Comparison of ENCODE assay signal across 8 mouse cellular contexts in genomic region chr6:136941051-136942021, GRCm38 (mm10). TPM values are rescaled to one million over a fixed set of nuclear protein-coding genes. Genes with fewer than 3 reads are reported as not detected.
DNase-seq lines count a peak whose midpoint lies in the region; ATAC-seq and TF ChIP-seq lines count a peak whose summit lies in the region.

Arhgdib (minus strand) TSS chr6:136941899.

- H3K36me3 ChIP-seq in lung, embryonic 14.5 days (ENCODE audit: insufficient read depth) = no peaks in the 10 kb centered on the region
- H3K36me3 ChIP-seq in intestine, embryonic 14.5 days (ENCODE audit: control insufficient read depth, insufficient read depth, low read length) = no peaks in the 10 kb centered on the region
- no peaks in the 10 kb centered on the region for H3K36me3 ChIP-seq in liver, embryonic 11.5 days (ENCODE audit: control insufficient read depth, insufficient read depth, low read length)
- no peaks in the 10 kb centered on the region for H3K36me3 ChIP-seq in neural tube, embryonic 15.5 days

- H3K4me1 ChIP-seq in lung, embryonic 14.5 days (ENCODE audit: insufficient read depth) = peaks cover 8% of the 10 kb centered on the region; the same call in 1 of the 2 replicates
- peaks cover 14% of the 10 kb centered on the region for H3K4me1 ChIP-seq in intestine, embryonic 14.5 days (replicated peaks; ENCODE audit: control insufficient read depth, insufficient read depth, low read length)
- peaks cover 24% of the 10 kb centered on the region for H3K4me1 ChIP-seq in liver, embryonic 11.5 days (replicated peaks; ENCODE audit: control insufficient read depth, insufficient read depth, low read length)
- no peaks in the 10 kb centered on the region for H3K4me1 ChIP-seq in neural tube, embryonic 15.5 days

- H3K9me3 ChIP-seq in lung, embryonic 14.5 days (ENCODE audit: low read depth, low read length) = no peaks in the 10 kb centered on the region
- no peaks in the 10 kb centered on the region for H3K9me3 ChIP-seq in intestine, embryonic 14.5 days (ENCODE audit: control insufficient read depth, low read length)
- H3K9me3 ChIP-seq in liver, embryonic 11.5 days (ENCODE audit: control insufficient read depth, low read length) = no peaks in the 10 kb centered on the region
- no peaks in the 10 kb centered on the region for H3K9me3 ChIP-seq in neural tube, embryonic 15.5 days (replicated peaks)

- H3K9ac ChIP-seq in lung, embryonic 14.5 days = no peak within 1 kb of the TSS
- peak within 1 kb of the TSS; percentile 17; the same call in 1 of the 2 replicates for H3K9ac ChIP-seq in intestine, embryonic 14.5 days (ENCODE audit: low read length)
- H3K9ac ChIP-seq in liver, embryonic 11.5 days (ENCODE audit: low read depth, low read length) = peak within 1 kb of the TSS; percentile 53
- no peak within 1 kb of the TSS for H3K9ac ChIP-seq in neural tube, embryonic 15.5 days (replicated peaks)

- no peak for TF ChIP-seq CTCF in lung, embryonic 14.5 days (IDR thresholded peaks at IDR 0.05; ENCODE audit: low read depth)

- peak within 1 kb of the TSS; percentile 41 for H3K4me2 ChIP-seq in lung, embryonic 14.5 days
- H3K4me2 ChIP-seq in intestine, embryonic 14.5 days (ENCODE audit: low read length) = peak within 1 kb of the TSS; percentile 33
- H3K4me2 ChIP-seq in liver, embryonic 11.5 days = peak within 1 kb of the TSS; percentile 49
- H3K4me2 ChIP-seq in neural tube, embryonic 15.5 days = no peak within 1 kb of the TSS

- DNase-seq in lung, embryonic 14.5 days = peak; percentile 50
- no peak for DNase-seq in lung, postnatal 25 days (ENCODE audit: low spot score)
- no peak for DNase-seq in adrenal gland, postnatal 25 days
- DNase-seq in gonadal fat pad, adult 2 months (ENCODE audit: low read depth) = no peak
- DNase-seq in intestine, embryonic 14.5 days (ENCODE audit: low spot score) = no peak
- DNase-seq in liver, embryonic 11.5 days (ENCODE audit: low spot score) = peak; percentile 53

- 18% methylated on average over 12 of the region's 12 CpGs for WGBS in lung, embryonic 14.5 days
- 26% methylated on average over 12 of the region's 12 CpGs for WGBS in intestine, embryonic 14.5 days
- WGBS in liver, embryonic 11.5 days = 18% methylated on average over 12 of the region's 12 CpGs
- WGBS in neural tube, embryonic 15.5 days = 64% methylated on average over 12 of the region's 12 CpGs

- H3K27ac ChIP-seq in lung, embryonic 14.5 days (ENCODE audit: low read depth) = peak within 1 kb of the TSS; percentile 75
- H3K27ac ChIP-seq in intestine, embryonic 14.5 days (ENCODE audit: low read depth) = peak within 1 kb of the TSS; percentile 80
- peak within 1 kb of the TSS; percentile 89 for H3K27ac ChIP-seq in liver, embryonic 11.5 days (ENCODE audit: low read depth, low read length)
- peak within 1 kb of the TSS; percentile 54 for H3K27ac ChIP-seq in neural tube, embryonic 15.5 days (replicated peaks)

- H3K4me3 ChIP-seq in lung, embryonic 14.5 days (ENCODE audit: low read depth, low read length) = no peak within 1 kb of the TSS; the same call in 1 of the 2 replicates
- H3K4me3 ChIP-seq in intestine, embryonic 14.5 days (ENCODE audit: low read depth, low read length) = no peak within 1 kb of the TSS
- H3K4me3 ChIP-seq in liver, embryonic 11.5 days (ENCODE audit: low read depth, low read length) = peak within 1 kb of the TSS; percentile 37
- H3K4me3 ChIP-seq in neural tube, embryonic 15.5 days (replicated peaks) = no peak within 1 kb of the TSS

- ATAC-seq in lung, embryonic 14.5 days (ENCODE audit: insufficient read depth) = peak; percentile 45; the same call in 1 of the 2 replicates
- ATAC-seq in intestine, embryonic 14.5 days (replicated peaks; ENCODE audit: low FRiP score, low TSS enrichment, low read depth) = 0 out of 2 replicates have a peak, but pooled peaks have one; percentile 52
- ATAC-seq in liver, embryonic 11.5 days (replicated peaks; ENCODE audit: low FRiP score) = peak; percentile 49
- ATAC-seq in neural tube, embryonic 15.5 days (ENCODE audit: low FRiP score) = no peak
- ATAC-seq in cerebellum, adult (ENCODE audit: insufficient number of reproducible peaks, low FRiP score, low TSS enrichment) = no peak

- no peaks in the 10 kb centered on the region for H3K27me3 ChIP-seq in lung, embryonic 14.5 days (ENCODE audit: insufficient read depth, low read length)
- H3K27me3 ChIP-seq in intestine, embryonic 14.5 days (replicated peaks; ENCODE audit: control insufficient read depth, insufficient read depth, low read length) = no peaks in the 10 kb centered on the region
- no peaks in the 10 kb centered on the region for H3K27me3 ChIP-seq in liver, embryonic 11.5 days (replicated peaks; ENCODE audit: control insufficient read depth, insufficient read depth, low read length)
- H3K27me3 ChIP-seq in neural tube, embryonic 15.5 days (replicated peaks) = no peaks in the 10 kb centered on the region

RNA-seq across cellular contexts. Expression of gene Arhgdib, which starts in this region (rescaled TPM):
- polyA plus RNA-seq in lung, embryonic 14.5 days (2014; fragmentation: Nextera tagmentation; extraction: Ambion mirVana) = 71.9 and 72.6 TPM in 2 replicates
- total RNA-seq in adrenal gland, postnatal 25 days (2021) = 15.7 and 21.7 TPM in 2 replicates
- polyA plus RNA-seq in gonadal fat pad, adult 2 months (2012; rRNA removed) = 46.4 and 53.8 TPM in 2 replicates
- 57.9 and 60.1 TPM in 2 replicates for polyA plus RNA-seq in intestine, embryonic 14.5 days (2014; fragmentation: Nextera tagmentation; extraction: Ambion mirVana)
- 181 and 183 TPM in 2 replicates for polyA plus RNA-seq in liver, embryonic 11.5 days (2014; fragmentation: Nextera tagmentation; extraction: Ambion mirVana)
- 13.8 and 95.4 TPM in 2 replicates for polyA plus RNA-seq in neural tube, embryonic 15.5 days (2015; fragmentation: Nextera tagmentation; extraction: Ambion mirVana)

Comparison
In these comparisons a context has a peak if more than half of its experiments do, and no peak if none do; other contexts are left out.
1. DNase-seq: peak in lung, embryonic 14.5 days (single experiment) and liver, embryonic 11.5 days (single experiment); none in lung, postnatal 25 days (single experiment), adrenal gland, postnatal 25 days (single experiment), gonadal fat pad, adult 2 months (single experiment) and intestine, embryonic 14.5 days (single experiment).
2. ATAC-seq: peak in lung, embryonic 14.5 days (single experiment), intestine, embryonic 14.5 days (single experiment) and liver, embryonic 11.5 days (single experiment); none in neural tube, embryonic 15.5 days (single experiment) and cerebellum, adult (single experiment).
3. H3K9ac ChIP-seq: peak in intestine, embryonic 14.5 days (single experiment) and liver, embryonic 11.5 days (single experiment); none in lung, embryonic 14.5 days (single experiment) and neural tube, embryonic 15.5 days (single experiment).
4. Peak in every context shown above with its lines, with median percentiles within 50 percentile points of each other: H3K27ac ChIP-seq.